Mouse (Mus musculus) T-helper 1 cell (primary cell): ENCODE data around the gene Fndc5.

ENCODE experiments used
- in situ Hi-C: fragments of 300-600 bp; cut with MboI, MseI; formaldehyde crosslinking; loops from one replicate; pipeline ENCODE4 v1.15.1; 2025; ENCODE audit warnings: high pct_unique_total_duplicates

Fndc5 gene

DNA sequence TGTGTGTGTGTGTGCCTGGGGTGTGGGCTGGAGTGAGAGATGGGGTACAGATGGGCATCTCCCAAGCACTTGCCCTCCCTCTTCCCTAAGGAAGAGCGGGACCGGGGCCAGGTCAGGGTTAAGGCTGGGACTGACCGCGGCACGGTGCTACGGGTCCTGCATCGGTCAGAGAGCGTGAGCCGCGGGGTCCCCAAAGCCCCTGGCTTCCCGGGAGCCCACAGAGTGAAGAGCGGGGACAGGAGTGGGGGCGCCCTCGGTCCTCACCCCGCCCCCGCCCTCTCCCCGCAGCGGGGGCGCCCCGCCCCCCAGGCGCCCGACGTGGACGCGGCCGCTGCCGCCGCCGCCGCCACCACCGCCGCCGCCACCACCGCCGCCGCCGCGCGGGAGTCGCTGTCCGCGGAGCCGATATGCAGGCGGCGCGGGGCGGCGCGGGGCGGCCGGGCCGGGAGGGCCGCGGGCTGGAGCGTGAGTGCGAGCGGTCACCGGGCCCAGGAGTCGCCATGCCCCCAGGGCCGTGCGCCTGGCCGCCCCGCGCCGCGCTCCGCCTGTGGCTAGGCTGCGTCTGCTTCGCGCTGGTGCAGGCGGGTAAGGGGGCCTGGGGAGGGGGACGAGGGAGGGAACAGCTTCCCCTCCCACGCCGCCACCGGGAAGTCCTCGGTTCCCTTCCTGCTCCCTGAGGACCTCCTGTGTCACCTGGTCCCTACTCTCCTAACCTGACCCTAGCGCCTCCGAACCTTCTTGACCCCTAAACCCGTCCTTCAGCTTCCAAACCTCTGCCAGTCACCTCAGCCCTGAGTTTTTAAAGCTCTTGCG is at the start of gene Fndc5:
Fndc5 (plus strand) TSS at position 421 of the 813 bp plus-strand sequence.
- in situ Hi-C loops = no loop called here

DNA sequence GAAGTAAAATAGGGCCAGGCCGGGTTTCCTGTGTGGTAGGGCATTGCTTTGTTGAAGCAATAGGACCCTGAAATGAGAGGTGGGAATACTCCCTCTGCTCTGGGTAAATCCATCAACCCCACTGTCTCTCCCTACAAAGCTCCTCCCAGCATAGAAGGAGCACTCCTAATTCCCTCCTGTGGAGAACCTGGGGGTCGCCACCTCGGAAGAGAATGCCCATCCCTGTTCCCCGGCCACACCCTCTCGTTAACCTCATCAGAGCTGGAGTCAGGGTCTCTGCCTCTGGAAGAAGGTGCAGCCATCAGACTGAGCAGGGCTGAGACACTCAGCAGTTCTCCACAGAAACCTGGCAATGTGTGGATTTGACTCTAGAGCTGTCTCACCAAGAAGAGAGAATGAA is 48.9 kb upstream of the Fndc5 start:
- in situ Hi-C loops = loop anchor here (5.0 kb wide), 1 partner anchor 121 kb away; no protein-coding TSS in a partner anchor

DNA sequence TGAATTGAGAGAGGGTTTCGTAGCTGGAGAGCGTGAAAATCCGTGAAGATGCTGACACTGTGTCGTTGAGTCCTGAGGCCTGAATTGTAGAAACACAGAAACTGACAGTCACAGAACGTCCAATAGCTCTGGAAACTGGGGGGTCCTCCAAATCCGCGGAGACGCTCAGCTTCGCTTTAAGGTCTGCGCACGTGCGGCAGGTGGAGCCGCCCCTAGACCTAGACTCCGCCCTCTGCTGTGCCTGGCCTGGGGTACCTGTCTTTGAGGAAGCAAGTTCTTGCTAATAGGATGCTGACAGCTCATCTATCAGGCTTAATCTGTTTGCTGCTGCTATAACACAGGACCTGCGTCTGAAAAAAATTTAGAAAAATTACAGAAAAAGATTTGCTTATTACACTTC is 41.5 kb upstream of the Fndc5 start:
- in situ Hi-C loops = no loop called here

DNA sequence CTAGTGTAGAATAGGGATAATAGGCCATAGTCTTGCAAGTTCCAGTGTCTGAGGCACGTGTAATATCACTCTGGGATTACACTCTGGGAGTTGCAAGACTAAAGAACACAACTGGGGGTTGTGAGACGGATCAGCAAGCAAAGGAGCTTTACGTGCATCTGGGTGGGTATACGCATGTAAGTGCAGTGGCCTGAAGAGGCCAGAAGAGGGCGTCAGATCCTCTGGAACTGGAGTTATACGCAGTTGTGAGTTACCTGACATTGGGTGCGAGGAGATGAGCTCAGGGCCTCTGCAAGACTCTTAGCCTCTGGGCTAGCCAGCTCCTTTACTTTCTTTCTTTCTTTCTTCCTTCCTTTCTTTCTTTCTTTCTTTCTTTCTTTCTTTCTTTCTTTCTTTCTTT is 39.8 kb upstream of the Fndc5 start:
- in situ Hi-C loops = no loop called here

DNA sequence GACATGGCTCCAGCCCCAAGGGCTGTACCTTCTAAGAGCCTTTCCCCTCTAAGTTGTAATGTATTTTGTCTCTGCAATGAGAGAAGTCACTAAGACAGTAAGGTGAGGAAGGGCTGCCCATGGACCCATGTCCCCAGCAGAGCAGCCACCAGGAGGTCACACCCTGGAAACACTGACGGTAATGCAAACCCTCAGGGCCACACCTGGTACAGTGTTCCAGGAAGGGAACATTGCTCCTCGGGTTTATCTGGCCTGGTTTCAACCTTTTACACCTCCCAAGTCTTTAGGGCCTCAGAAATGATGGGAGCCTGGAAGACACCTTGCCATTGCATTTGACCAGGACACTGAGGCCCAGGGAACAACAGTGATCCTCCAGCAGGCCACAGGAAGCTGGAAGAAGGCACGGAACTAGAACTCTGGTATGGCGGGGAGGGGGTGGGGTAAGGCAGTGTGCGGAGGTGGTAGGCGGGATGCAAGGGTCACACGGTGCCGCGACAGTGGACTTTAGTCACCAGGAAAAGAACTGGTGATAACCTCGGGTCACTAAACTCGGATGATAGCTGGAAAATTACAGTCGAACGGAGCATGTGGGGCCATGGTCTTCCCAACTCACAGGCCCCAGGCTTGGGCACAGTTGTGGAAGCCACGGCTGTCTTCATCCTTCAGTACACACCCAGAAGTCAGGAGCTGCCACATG is 34.5 kb upstream of the Fndc5 start:
- in situ Hi-C loops = no loop called here

DNA sequence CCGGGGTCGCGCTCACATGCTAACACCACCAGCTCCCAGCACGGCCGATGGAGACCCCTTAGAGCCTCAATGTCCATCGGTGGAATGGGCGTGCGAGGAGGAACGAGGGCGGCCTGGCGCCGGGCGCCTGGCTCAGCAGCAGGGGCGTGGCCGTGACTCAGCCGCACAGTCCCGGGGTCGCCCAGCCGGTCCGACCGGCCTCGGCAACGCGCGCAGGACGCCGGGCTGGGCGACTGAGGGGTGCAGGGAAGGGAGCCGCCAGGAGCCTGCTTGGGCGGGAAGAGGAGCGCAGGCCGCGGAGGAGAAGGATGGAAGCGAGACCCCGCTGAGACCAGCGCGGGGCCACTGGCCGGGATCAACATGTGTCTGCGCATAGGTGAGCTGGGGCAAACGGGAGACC is 31.4 kb upstream of the Fndc5 start, which contains the start of gene Tmem54:
Tmem54 (plus strand) TSS at position 193 of the 400 bp plus-strand sequence.
- in situ Hi-C loops = no loop called here

DNA sequence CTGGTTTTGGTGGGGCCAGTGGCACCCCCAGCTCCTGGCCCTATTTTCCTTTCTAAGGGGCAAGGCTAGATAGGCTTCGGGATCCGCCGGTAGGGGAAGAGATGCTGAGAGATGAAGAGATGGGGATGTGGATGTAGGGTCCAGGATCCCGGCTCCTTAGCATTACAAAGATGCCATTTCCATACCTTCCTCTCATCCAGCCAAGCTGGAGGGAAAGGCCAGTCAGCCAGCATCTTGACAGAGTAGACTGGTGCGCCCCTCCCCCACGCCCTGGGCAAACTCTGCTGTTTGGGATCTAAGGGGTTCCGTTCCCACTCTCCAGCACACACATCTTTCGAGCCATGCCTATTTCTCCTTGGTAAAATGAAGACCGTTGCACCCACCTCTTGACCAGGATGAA is 30.7 kb upstream of the Fndc5 start:
- in situ Hi-C loops = no loop called here

DNA sequence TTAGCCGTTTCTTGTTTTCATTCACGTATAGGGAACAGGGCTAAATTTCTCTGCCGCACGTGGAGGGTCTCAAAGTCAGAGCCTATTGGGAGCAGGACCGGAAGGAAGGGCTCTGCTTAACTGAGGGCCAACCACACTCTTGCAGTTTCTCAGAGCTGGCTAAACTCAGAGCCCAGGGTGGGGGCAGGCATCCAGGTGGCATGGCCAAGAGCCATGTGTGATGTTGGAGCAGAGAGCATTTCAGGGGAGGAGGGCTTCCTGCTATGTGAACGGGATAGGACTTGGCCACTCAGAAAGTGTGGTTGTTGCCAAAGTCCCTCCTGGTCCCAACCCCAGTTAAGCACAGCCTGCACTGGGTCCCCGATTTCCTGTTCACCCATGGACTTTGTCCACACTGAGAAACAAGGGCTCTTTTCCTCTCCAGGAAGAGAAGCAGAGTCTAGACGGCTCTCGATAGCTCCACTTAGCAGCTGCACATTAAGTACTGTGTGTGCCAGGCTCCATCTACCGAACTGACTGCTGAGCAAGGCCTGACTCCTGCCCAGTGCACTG is 29.4 kb upstream of the Fndc5 start:
- in situ Hi-C loops = no loop called here

DNA sequence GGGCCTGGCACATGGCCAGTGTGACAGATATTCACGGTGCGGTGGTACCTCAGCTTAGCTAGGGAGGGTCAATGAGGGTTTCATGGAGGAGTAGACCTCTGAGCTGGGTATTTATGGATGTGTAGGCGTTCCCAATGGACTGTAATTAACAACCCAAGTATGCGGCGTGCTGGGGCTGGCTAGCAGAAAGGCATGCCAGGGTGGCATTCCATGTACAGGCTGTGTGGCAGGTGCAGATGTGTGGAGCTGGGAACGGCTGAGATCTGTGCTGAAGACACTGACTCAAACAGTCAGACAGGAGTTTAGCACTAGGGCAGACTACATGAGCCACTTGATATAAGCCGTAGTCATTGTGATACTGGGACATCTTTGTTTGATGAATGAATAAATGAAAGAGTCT is 28.2 kb upstream of the Fndc5 start:
- in situ Hi-C loops = no loop called here

DNA sequence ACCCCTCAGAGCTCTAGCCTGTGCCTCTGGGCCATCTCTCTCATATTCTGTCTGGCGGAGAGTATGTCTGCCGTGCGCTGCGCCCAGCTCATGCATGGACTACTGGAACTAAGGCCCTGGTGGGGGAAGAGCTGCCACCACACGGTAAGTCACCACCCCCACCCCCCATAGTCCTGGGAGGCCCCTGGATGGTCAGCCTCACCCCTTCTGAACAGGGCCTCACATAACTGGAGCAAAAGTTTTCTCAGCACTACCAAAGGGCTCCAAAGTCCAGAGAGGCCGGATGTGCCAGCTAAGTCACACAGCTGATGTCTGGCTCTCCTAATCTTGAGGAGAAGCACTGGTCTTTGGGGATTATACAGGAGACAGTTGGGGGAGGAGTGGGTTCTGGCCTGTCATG is 26.0 kb upstream of the Fndc5 start:
- in situ Hi-C loops = no loop called here

DNA sequence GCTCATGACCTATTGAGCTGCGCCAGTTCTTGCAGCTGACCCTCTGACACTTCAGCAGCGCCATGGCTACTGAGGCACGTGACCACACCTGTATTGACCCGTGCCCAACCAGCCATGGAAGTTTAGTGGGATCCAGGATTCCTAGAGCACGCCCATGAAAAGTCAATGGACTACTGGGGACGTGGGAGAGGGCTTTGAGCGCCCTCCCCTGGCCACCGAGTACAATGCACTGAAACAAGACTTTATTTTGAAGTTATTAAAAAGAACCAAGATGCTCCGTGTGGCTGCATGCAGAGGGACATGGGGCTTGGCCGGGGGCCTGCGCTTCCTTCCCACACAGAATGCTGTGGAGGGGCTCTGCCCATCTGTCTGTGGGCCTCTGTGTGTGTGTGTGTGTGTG is 25.4 kb upstream of the Fndc5 start:
- in situ Hi-C loops = no loop called here

DNA sequence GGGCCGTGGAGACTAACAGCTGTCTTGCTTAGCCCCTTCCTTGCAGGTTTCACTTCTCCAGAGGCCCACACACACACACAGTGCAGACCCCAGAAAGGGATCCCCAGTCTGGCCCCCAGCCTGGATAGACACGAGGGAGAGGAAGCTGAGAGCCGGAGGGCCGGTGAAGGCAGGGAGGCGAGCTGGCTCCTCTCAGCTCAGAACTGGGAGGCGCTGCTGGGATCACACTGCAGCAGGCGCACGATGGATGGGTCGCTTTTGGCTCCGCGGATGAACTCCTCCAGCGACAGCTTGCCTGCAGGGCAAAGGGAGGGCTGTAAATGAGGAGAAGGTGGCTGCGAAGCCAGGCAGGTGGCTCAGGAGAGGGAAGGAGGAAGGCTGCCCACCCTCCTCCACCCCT is 24.6 kb upstream of the Fndc5 start:
- in situ Hi-C loops = no loop called here

DNA sequence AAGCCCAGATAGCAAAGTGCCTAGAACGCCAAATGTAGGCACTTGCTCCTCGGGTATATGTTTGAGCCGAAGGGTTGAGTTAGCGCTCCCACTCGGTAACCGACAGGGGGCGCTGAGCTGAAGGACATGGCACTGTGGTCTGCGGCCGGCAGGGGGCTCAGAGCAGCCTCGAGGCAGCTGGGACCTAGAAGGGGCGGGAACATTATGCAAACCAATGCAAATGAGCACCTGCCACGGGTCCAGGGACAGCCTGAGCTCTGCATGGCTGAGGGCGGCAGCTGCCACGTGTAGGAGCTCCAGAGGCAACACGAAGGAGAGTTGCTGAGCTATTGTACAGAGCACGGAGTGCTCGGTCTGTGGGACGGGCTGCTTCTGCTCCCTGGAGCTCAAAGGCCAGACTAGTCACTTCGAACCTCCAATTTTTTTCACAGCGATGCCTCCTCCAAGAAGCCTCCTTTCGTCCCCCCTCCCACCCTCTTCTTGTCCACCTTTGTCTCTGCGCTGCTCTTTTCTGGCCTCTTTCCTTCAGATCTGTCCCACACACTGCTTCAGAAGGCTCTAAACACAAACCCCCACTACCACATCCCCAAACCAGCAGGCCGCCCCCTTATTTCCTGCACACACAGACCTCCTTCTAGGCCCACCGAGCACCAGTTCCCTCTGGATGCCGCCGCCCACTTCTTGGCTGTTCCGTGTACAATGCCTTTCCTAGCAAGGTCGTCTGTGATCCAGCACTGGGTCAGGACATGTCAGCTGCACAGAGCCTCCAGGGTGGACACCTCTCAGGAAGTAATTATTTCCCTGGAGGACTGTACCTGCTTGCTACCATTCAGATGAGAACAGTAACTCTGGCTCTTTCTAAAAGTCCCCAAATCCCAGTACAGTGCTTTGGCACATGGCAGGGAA is 23.5 kb upstream of the Fndc5 start:
- in situ Hi-C loops = no loop called here

DNA sequence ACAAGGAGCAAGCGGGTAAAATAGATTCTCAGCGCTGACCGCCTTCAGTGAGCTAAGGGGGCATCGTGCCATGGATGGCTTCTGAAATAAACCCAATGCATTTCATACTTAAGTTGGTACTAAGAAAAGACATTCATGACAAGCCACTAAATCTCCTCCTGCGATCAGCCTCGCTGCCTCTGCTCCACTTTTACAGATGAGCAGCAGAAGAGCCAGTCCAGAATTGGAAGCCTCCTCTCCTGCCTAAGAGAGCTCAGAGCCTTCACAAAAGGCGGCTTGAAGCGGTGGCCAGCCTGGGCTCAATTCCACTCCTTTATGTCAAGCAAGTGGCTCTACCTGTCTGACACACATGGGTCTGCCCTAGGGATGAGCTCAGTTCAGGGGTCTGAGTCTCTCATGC is 20.1 kb upstream of the Fndc5 start:
- in situ Hi-C loops = no loop called here

DNA sequence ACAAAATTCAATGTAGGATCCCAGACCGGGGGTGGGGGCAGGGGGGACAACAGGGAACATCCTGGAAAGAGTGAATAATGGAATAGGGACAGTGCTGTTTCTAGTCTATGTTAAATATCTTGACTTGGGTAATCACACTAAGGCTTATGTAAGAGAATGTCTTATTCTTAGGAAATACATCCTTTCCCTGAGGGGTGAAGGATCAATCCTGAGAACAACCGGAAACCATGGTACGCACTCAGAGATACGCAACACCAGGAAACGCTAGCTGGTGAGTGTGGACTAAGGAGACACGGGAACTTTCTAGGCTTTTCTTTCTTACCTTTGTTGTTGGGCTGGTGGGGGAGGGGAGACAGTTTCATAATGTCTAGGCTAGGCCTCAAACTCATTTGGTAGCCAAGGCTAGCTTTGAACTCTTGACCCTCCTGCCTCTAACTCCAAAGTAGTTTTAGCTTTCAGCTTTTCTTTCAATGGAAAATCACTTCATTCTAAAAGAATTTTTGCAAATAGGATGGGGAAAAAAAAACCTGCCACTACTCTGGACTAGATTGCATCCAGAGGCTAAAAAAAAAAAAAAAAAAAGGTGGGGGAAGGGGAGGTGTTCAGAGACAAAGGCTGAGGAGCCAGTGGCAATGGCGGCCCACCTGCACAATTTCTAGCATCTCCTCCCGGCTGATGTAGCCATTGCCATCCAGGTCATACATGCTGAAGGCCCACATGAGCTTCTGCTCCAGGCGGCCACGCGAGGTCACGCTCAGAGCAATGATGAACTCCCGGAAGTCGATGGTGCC is 18.9 kb upstream of the Fndc5 start:
- in situ Hi-C loops = no loop called here

DNA sequence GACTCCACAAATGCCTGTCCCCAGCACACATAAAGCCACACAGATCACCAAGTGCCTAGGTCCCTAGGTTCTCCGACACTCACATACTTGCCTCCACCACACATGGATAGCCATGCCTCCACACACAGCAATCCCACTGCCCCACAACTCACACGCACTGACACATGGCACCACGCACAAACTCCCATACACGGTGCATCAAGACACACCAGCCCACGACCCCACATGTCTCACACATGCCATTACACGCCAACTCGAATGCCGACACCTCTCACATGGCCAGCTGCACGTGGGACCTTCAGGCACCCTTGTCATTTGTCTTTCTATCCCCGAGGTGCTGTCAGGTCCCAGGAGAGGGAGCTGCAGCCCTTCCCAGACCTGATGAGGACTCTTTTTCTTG is 17.1 kb upstream of the Fndc5 start:
- in situ Hi-C loops = no loop called here

DNA sequence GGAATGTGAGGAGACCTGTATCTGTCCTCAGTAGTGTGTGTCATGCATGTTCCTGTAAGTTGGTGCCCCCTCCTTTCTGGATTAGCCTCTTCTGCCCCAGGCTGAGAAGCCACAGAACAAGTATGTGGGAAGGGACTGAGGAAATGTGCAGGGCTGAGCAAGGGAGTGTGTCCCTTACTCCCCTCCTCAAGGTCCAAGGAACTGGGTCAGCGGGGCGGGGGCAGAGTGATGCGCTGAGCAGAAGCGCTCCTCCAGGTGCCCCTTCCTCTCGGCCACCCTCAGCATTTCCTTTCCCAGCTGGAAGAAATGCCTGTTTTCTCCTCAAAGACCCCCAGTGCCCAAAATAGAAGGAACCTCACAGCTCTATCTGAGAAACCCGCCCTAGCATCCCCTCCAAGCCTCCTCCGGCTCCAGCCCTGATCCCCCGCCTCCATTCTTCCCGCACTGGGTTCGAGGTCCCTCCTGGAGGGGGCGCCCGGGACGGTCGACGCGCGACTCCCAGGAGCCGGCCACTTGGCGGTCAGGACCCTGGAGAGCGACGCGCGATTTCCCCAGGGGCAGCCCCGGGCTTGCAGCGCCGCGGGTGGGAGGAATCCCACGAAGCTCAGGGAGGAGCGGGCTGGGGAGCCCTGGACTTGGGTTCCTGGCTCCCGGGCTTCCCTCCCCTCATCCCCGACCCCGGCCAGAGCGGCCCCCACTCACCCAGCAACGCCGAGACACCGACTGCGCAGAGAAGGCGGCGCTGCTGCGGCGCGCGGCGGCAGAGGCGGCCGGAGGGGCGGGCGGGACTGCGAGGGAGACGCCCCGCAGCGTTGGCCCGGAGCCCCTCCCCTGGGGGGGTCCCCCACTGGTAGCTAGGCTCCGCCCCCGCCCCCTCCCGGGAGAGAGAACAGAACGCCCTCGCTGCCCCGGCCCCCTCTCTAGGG is 16.0 kb upstream of the Fndc5 start:
- in situ Hi-C loops = no loop called here

DNA sequence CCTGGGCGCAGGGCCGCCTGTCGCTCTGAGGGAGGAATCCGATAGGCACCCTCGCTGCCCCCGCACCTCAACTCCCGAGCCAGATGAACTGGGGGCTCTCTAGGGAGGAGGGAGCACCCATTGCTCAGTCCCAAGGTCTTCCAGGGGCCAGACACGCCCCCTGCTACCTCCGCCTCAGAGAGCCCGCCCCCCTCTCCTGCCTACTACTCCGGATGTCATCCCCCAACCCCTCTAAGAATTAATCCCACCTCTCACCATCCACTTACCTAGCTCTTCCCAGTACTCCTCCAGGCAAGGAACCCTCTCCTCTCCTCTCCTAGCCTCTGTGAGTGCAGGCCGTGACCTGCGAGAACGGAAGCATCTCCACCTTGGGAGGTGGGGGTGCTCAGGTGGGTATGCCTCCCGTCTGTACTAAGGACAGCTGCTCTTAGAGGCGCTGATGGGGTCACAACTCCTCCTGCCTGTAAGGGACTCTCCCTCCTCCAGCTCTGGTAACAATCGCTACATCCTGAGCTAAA is 15.2 kb upstream of the Fndc5 start, which contains the start of gene Hpca:
Hpca (minus strand) TSS at position 468 of the 518 bp plus-strand sequence.
- in situ Hi-C loops = no loop called here

DNA sequence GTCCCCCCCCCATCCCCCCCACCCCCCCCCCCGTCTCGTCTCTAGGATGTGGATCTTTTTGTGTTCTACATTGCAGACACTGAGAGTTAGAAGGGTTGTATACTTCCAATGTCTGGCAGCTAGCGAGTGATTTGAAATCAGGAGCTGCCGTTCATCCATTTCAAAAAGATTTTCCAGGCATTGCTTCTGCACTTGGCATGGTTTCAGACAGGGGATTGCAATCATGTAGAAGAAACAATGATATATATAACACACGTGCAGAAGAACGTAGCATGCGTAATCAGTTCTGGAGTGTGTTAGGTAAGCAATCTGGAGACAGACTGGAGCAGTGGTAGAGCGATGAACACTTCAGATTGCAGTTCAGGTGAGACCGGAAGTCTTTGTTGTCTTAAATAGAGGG is 14.7 kb upstream of the Fndc5 start:
- in situ Hi-C loops = no loop called here

DNA sequence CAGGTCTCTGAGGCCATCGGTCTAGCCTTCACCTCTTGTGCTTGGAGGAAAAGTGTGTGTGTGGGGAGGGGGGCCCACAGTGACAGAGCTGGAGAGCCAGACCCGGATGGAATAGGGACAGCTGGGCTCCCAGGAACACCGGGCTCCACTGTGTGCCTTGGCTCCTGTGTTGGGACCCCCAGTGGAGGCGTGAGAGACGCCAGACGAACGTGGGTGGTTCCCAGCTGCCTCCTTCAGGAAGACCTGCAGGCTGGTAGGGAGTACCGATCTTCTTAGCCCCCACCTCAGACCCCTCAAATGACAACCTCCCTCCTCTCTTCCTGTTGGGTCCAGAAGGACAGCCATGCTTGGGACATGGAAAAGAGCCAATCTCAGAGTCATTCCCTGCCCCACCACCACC is 14.1 kb upstream of the Fndc5 start:
- in situ Hi-C loops = no loop called here
